Mouse (Mus musculus) right cerebral cortex, postnatal 25 days (tissue): ENCODE results near the gene AI467606.
A peak's percentile ranks its signal among the peaks of the same experiment; 100 is the strongest.

Experiments used
- DNase-seq: peaks from one replicate; pipeline ENCODE4 v3.0.0; 2022

The AI467606 gene

GRCm38 (mm10) chr7:127129638-127130037 is 38.5 kb downstream of the AI467606 start:
- peak; percentile 34 for DNase-seq

- DNase-seq = no peak
These were observed 42.0 kb downstream of the AI467606 start for GRCm38 (mm10) chr7:127133125-127133524.

- no peak for DNase-seq
These were observed 43.8 kb downstream of the AI467606 start for GRCm38 (mm10) chr7:127134821-127135447.

- no peak for DNase-seq
These were observed 45.3 kb downstream of the AI467606 start for GRCm38 (mm10) chr7:127136181-127137071.

GRCm38 (mm10) chr7:127137262-127138017 is 46.3 kb downstream of the AI467606 start, which contains the start of gene Spn:
Gene Spn, minus strand, starts transcription at chr7:127137823.
- no peak for DNase-seq

- no peak for DNase-seq
These were observed 47.9 kb downstream of the AI467606 start for GRCm38 (mm10) chr7:127139100-127139499.

- no peak for DNase-seq
These were observed 48.4 kb downstream of the AI467606 start for GRCm38 (mm10) chr7:127139562-127139961.

GRCm38 (mm10) chr7:127140623-127141404 is 49.7 kb downstream of the AI467606 start:
- no peak for DNase-seq

GRCm38 (mm10) chr7:127142214-127142613 is 51.1 kb downstream of the AI467606 start:
- no peak for DNase-seq

GRCm38 (mm10) chr7:127142666-127143065 is 51.5 kb downstream of the AI467606 start:
- no peak for DNase-seq
